Mouse (Mus musculus) liver, embryonic 14.5 days (tissue): Measurements from ENCODE around the gene Klhdc3.

ENCODE experiments used
- CTCF ChIP-seq: IDR thresholded peaks from 2 replicates; pipeline ENCODE4 v1.5.1; 2016; ENCODE audit warnings: antibody characterized with exemption, low read depth, control low read depth
- EP300 ChIP-seq: IDR thresholded peaks from 2 replicates; pipeline ENCODE4 v1.6.1; 2016; ENCODE audit warnings: antibody characterized with exemption, low read depth

DNA sequence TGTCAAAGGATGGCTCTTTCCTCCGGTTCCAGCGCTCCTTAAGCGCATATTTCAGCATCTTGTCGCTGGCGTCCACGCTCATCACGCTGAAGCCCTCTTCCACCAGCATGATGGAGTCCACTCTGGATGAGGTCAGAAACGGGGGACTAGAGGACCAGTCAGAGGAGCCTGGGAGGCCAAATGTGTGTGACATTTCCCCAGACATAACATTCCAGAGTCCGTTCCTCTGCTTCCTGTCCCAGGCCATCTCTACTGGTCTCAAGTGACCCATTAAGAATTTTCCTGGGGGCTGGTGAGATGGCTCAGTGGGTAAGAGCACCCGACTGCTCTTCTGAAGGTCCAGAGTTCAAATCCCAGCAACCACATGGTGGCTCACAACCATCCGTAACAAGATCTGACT, 46.6 kb upstream of the Klhdc3 start:
- TF ChIP-seq CTCF: no peak
- no peak for TF ChIP-seq EP300
